Mouse (Mus musculus): ENCODE data around the gene Eef2. TPM values are rescaled to one million over a fixed set of nuclear protein-coding genes. Genes with fewer than 3 reads are reported as not detected.

Gene Eef2
- polyA plus RNA-seq, 2 experiments, result 233 to 570 TPM

DNA sequence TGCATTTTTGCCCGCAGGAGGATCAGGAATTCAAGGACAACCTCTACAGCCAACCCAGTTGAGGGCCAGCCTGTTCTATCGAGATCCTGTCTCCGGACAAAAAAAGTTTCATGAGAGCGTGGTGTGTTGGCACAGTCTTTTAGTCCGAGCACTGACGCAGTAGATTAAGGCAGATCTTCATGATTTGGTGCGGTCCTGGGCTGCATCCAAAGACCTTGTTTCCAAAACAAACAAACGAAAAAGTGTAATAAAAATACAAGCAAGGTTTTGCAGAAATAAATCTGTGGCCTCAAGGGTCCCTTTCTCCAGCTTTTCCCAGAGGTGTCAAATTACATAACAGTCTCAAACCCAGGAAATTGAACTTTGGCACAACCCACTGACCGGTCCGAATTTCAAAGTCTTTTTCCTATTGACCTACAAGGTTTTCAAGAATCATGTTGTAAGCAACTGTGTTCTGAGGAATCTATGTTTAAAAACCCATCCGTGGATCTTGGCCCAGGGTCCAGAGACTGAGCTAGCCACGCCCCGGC is 430 bp upstream of the Eef2 start:
- H3K36me3 ChIP-seq (replicated peaks; ENCODE audit: control insufficient read depth, insufficient read depth, low read depth), result peaks cover 40% of the 10 kb centered on the region
- WGBS (ENCODE audit: insufficient replicate concordance), result 14% methylated on average over 13 of the region's 13 CpGs
- no peaks in the 10 kb centered on the region for H3K27me3 ChIP-seq (ENCODE audit: control insufficient read depth, insufficient read depth, low read length)
- TF ChIP-seq CTCF (IDR thresholded peaks at IDR 0.05; ENCODE audit: low read depth) (no peak), EP300 (IDR thresholded peaks at IDR 0.05; ENCODE audit: low read depth) (no peak)
- peak overlapping the region; percentile 89 for H3K4me2 ChIP-seq (ENCODE audit: low read depth)
- peaks cover 5 to 19% of the 10 kb centered on the region in 2 experiments for H3K4me1 ChIP-seq (replicated peaks; ENCODE audit: control insufficient read depth in 2 of 2, insufficient read depth in 2 of 2, low read length in 1 of 2)
- H3K4me3 ChIP-seq (ENCODE audit: insufficient read depth in 1 of 2, low read depth in 2 of 2, low read length in 2 of 2), result peak overlapping the region; percentile 27 to 95
- H3K27ac ChIP-seq, result peak overlapping the region; percentile 28
- no peak for DNase-seq (ENCODE audit: low read depth in 3 of 3, low spot score in 3 of 3)
- ATAC-seq (ENCODE audit: insufficient read depth), result peak; percentile 3; the same call in 1 of the 2 replicates
- H3K9me3 ChIP-seq (ENCODE audit: control insufficient read depth, low read length), result no peaks in the 10 kb centered on the region
- peak overlapping the region; percentile 28; the same call in 1 of the 2 replicates for H3K9ac ChIP-seq (replicated peaks)

DNA sequence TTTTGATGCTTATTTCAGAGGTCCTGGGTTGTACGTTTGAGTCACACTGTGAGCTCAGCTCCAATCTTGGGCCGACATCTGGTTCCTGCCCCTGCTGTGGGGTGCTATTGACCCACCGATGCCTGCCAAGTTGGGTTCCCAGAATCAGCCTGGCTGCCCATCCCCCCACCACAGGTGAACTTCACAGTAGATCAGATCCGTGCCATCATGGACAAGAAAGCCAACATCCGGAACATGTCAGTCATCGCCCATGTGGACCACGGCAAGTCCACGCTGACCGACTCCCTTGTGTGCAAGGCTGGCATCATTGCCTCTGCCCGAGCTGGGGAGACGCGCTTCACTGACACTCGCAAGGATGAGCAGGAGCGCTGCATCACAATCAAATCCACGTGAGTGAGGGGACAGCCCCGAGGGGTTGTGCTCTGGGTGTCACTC is 1.1 kb downstream of the Eef2 start:
- Histone ChIP-seq H3K36me3 (replicated peaks; ENCODE audit: control insufficient read depth, insufficient read depth, low read depth) (peaks cover 52% of the 10 kb centered on the region), H3K4me2 (ENCODE audit: low read depth) (peak overlapping the region; percentile 89), H3K4me1 (replicated peaks; ENCODE audit: control insufficient read depth in 2 of 2, insufficient read depth in 2 of 2, low read length in 1 of 2) (peaks cover 5 to 19% of the 10 kb centered on the region in 2 experiments), H3K9me3 (ENCODE audit: control insufficient read depth, low read length) (no peaks in the 10 kb centered on the region), H3K4me3 (ENCODE audit: insufficient read depth in 1 of 2, low read depth in 2 of 2, low read length in 2 of 2) (peak overlapping the region; percentile 94 to 95), H3K27ac (peak overlapping the region; percentile 82), H3K27me3 (ENCODE audit: control insufficient read depth, insufficient read depth, low read length) (no peaks in the 10 kb centered on the region), H3K9ac (replicated peaks) (peak overlapping the region; percentile 98)
- DNase-seq (ENCODE audit: low read depth in 3 of 3, low spot score in 3 of 3) (no peak), ATAC-seq (ENCODE audit: insufficient read depth) (no peak)
- no peak for TF ChIP-seq CTCF (IDR thresholded peaks at IDR 0.05; ENCODE audit: low read depth)
- no peak for TF ChIP-seq EP300 (IDR thresholded peaks at IDR 0.05; ENCODE audit: low read depth)
- 2% methylated on average over 16 of the region's 16 CpGs for WGBS (ENCODE audit: insufficient replicate concordance)

DNA sequence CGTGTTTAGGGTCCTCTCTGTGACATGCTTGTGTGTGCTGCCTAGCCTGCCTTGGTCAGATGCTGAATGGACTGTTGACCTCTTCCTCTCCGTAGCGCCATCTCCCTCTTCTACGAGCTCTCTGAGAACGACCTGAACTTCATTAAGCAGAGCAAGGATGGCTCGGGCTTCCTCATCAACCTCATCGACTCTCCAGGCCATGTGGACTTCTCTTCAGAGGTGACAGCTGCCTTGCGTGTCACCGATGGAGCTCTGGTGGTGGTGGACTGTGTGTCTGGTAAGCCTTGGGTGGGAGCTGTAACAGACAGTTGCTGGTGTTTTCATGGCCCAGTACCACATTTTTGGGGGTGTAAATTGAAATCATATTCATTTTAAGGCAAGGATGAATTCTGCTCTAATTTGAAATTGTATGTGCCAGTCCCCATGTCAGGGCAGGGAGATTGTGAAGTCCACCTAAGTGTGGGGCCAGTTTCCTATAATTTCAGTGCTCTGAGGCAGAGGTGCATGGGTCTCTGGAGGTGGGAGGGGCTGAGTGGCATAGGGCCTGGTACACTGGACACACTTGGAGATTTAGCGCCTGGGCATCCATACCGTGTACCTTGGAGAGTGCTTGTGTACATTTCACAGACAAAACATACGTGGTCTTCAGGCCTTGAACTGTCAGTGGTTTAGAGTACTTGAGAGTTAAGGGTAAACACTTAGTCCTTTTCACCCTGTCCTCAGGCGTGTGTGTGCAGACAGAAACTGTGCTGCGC is 1.7 kb downstream of the Eef2 start:
- 0 out of 2 replicates have a peak, but pooled peaks have one; percentile 6 for TF ChIP-seq CTCF (IDR thresholded peaks at IDR 0.05; ENCODE audit: low read depth)
- TF ChIP-seq EP300 (IDR thresholded peaks at IDR 0.05; ENCODE audit: low read depth), result no peak
- Histone ChIP-seq H3K36me3 (replicated peaks; ENCODE audit: control insufficient read depth, insufficient read depth, low read depth) (peaks cover 52% of the 10 kb centered on the region), H3K27ac (peak overlapping the region; percentile 82), H3K4me3 (ENCODE audit: insufficient read depth in 1 of 2, low read depth in 2 of 2, low read length in 2 of 2) (peak overlapping the region; percentile 94 to 95), H3K9me3 (ENCODE audit: control insufficient read depth, low read length) (no peaks in the 10 kb centered on the region), H3K9ac (replicated peaks) (peak overlapping the region; percentile 98), H3K27me3 (ENCODE audit: control insufficient read depth, insufficient read depth, low read length) (no peaks in the 10 kb centered on the region), H3K4me1 (replicated peaks; ENCODE audit: control insufficient read depth in 2 of 2, insufficient read depth in 2 of 2, low read length in 1 of 2) (peaks cover 5 to 19% of the 10 kb centered on the region in 2 experiments), H3K4me2 (ENCODE audit: low read depth) (peak overlapping the region; percentile 89)
- ATAC-seq (ENCODE audit: insufficient read depth) (no peak), DNase-seq (ENCODE audit: low read depth in 3 of 3, low spot score in 3 of 3) (no peak)
- 49% methylated on average over 14 of the region's 14 CpGs for WGBS (ENCODE audit: insufficient replicate concordance)

DNA sequence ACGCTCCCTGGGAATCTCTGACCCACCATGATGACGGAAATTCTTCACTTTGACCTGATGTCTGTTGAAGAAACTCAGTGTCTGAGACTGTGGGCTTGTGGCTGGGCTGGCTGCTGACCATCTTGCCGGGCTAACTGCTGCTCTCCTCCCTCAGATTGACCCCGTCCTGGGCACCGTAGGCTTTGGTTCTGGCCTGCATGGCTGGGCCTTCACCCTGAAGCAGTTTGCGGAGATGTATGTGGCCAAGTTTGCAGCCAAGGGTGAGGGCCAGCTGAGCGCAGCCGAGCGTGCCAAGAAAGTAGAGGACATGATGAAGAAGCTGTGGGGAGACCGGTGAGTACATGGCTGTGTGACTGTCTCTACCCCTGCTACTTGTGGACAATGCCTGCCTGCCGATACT is 2.5 kb downstream of the Eef2 start:
- DNase-seq (ENCODE audit: low read depth in 3 of 3, low spot score in 3 of 3) (no peak), ATAC-seq (ENCODE audit: insufficient read depth) (no peak)
- WGBS (ENCODE audit: insufficient replicate concordance), result 90% methylated on average over 11 of the region's 11 CpGs
- Histone ChIP-seq H3K36me3 (replicated peaks; ENCODE audit: control insufficient read depth, insufficient read depth, low read depth) (peaks cover 52% of the 10 kb centered on the region), H3K27ac (no peak overlapping the region; the same call in 1 of the 2 replicates), H3K4me3 (ENCODE audit: insufficient read depth in 1 of 2, low read depth in 2 of 2, low read length in 2 of 2) (no peak overlapping the region), H3K9me3 (ENCODE audit: control insufficient read depth, low read length) (no peaks in the 10 kb centered on the region), H3K4me1 (replicated peaks; ENCODE audit: control insufficient read depth in 2 of 2, insufficient read depth in 2 of 2, low read length in 1 of 2) (peaks cover 7 to 18% of the 10 kb centered on the region in 2 experiments), H3K9ac (replicated peaks) (no peak overlapping the region), H3K27me3 (ENCODE audit: control insufficient read depth, insufficient read depth, low read length) (no peaks in the 10 kb centered on the region), H3K4me2 (ENCODE audit: low read depth) (peak overlapping the region; percentile 89; the same call in 1 of the 2 replicates)
- TF ChIP-seq CTCF (IDR thresholded peaks at IDR 0.05; ENCODE audit: low read depth) (no peak), EP300 (IDR thresholded peaks at IDR 0.05; ENCODE audit: low read depth) (no peak)
